Mouse (Mus musculus): ENCODE results near the gene Ptpru. TPM values are rescaled to one million over a fixed set of nuclear protein-coding genes. Genes with fewer than 3 reads are reported as not detected.

Gene Ptpru
- polyA plus RNA-seq, 1 experiment from 2014 or later: 27.5 TPM

GRCm38 (mm10) chr4:131860492-131861340 is 22.6 kb upstream of the Ptpru start:
- Histone ChIP-seq H3K4me1 (replicated peaks; ENCODE audit: insufficient read depth, low read length) (no peaks in the 10 kb centered on the region), H3K27ac (no peak overlapping the region), H3K36me3 (ENCODE audit: insufficient read depth, low read length) (peaks cover 13% of the 10 kb centered on the region), H3K4me2 (ENCODE audit: low read length) (no peak overlapping the region), H3K4me3 (replicated peaks; ENCODE audit: low read depth, low read length) (no peak overlapping the region), H3K9ac (ENCODE audit: low read depth, low read length) (no peak overlapping the region), H3K27me3 (ENCODE audit: insufficient read depth, low read length) (no peaks in the 10 kb centered on the region), H3K9me3 (replicated peaks; ENCODE audit: low read length) (no peaks in the 10 kb centered on the region)
- ATAC-seq (replicated peaks; ENCODE audit: low FRiP score, low read depth): peak; percentile 54; the same call in 1 of the 2 replicates
- 37% methylated on average over 15 of the region's 15 CpGs for WGBS
- peak; percentile 90 for DNase-seq (ENCODE audit: low spot score)
- peak; percentile 99 for TF ChIP-seq CTCF (IDR thresholded peaks at IDR 0.05; ENCODE audit: low read depth)

GRCm38 (mm10) chr4:131854950-131855349 is 16.9 kb upstream of the Ptpru start:
- DNase-seq (ENCODE audit: low spot score) (no peak), ATAC-seq (replicated peaks; ENCODE audit: low FRiP score, low read depth) (no peak)
- Histone ChIP-seq H3K9me3 (replicated peaks; ENCODE audit: low read length) (no peaks in the 10 kb centered on the region), H3K27ac (no peak overlapping the region), H3K36me3 (ENCODE audit: insufficient read depth, low read length) (peaks cover 6% of the 10 kb centered on the region; the same call in 1 of the 2 replicates), H3K4me1 (replicated peaks; ENCODE audit: insufficient read depth, low read length) (no peaks in the 10 kb centered on the region), H3K4me3 (replicated peaks; ENCODE audit: low read depth, low read length) (no peak overlapping the region), H3K27me3 (ENCODE audit: insufficient read depth, low read length) (no peaks in the 10 kb centered on the region), H3K4me2 (ENCODE audit: low read length) (no peak overlapping the region), H3K9ac (ENCODE audit: low read depth, low read length) (no peak overlapping the region)
- no peak for TF ChIP-seq CTCF (IDR thresholded peaks at IDR 0.05; ENCODE audit: low read depth)
- WGBS: 76% methylated on average over 5 of the region's 5 CpGs

GRCm38 (mm10) chr4:131849986-131850638 is 12.0 kb upstream of the Ptpru start:
- no peaks in the 10 kb centered on the region for H3K9me3 ChIP-seq (replicated peaks; ENCODE audit: low read length)
- H3K4me3 ChIP-seq (replicated peaks; ENCODE audit: low read depth, low read length): no peak overlapping the region
- DNase-seq (ENCODE audit: low spot score): peak; percentile 80
- H3K27ac ChIP-seq: peak overlapping the region; percentile 60; the same call in 1 of the 2 replicates
- H3K27me3 ChIP-seq (ENCODE audit: insufficient read depth, low read length): no peaks in the 10 kb centered on the region
- no peaks in the 10 kb centered on the region for H3K4me1 ChIP-seq (replicated peaks; ENCODE audit: insufficient read depth, low read length)
- H3K36me3 ChIP-seq (ENCODE audit: insufficient read depth, low read length): no peaks in the 10 kb centered on the region
- 12% methylated on average over 5 of the region's 5 CpGs for WGBS
- no peak for ATAC-seq (replicated peaks; ENCODE audit: low FRiP score, low read depth)
- no peak for TF ChIP-seq CTCF (IDR thresholded peaks at IDR 0.05; ENCODE audit: low read depth)
- no peak overlapping the region for H3K4me2 ChIP-seq (ENCODE audit: low read length)
- 0 out of 2 replicates have a peak overlapping the region, but pooled peaks have one; percentile 23 for H3K9ac ChIP-seq (ENCODE audit: low read depth, low read length)

- Histone ChIP-seq H3K4me1 (replicated peaks; ENCODE audit: insufficient read depth, low read length) (0 out of 2 replicates have a peak, but pooled peaks cover 4% of the 10 kb centered on the region), H3K36me3 (ENCODE audit: insufficient read depth, low read length) (no peaks in the 10 kb centered on the region), H3K27me3 (ENCODE audit: insufficient read depth, low read length) (no peaks in the 10 kb centered on the region), H3K27ac (no peak overlapping the region), H3K4me2 (ENCODE audit: low read length) (no peak overlapping the region), H3K4me3 (replicated peaks; ENCODE audit: low read depth, low read length) (no peak overlapping the region), H3K9ac (ENCODE audit: low read depth, low read length) (no peak overlapping the region), H3K9me3 (replicated peaks; ENCODE audit: low read length) (no peaks in the 10 kb centered on the region)
- no peak for TF ChIP-seq CTCF (IDR thresholded peaks at IDR 0.05; ENCODE audit: low read depth)
- DNase-seq (ENCODE audit: low spot score) (no peak), ATAC-seq (replicated peaks; ENCODE audit: low FRiP score, low read depth) (no peak)
- 50% methylated on average over 6 of the region's 6 CpGs for WGBS
Observed at GRCm38 (mm10) chr4:131848082-131848481, 10.0 kb upstream of the Ptpru start.

- DNase-seq (ENCODE audit: low spot score): no peak
- WGBS: 79% methylated on average over 8 of the region's 8 CpGs
Observed at GRCm38 (mm10) chr4:131845991-131846778, 8.1 kb upstream of the Ptpru start.

GRCm38 (mm10) chr4:131843290-131843743 is 5.2 kb upstream of the Ptpru start, which contains the start of gene Mecr:
Gene Mecr, plus strand, starts transcription at chr4:131843470.
- TF ChIP-seq CTCF (IDR thresholded peaks at IDR 0.05; ENCODE audit: low read depth): no peak
- Histone ChIP-seq H3K4me1 (replicated peaks; ENCODE audit: insufficient read depth, low read length) (0 out of 2 replicates have a peak, but pooled peaks cover 4% of the 10 kb centered on the region), H3K27ac (no peak within 1 kb of the TSS), H3K36me3 (ENCODE audit: insufficient read depth, low read length) (no peaks in the 10 kb centered on the region), H3K27me3 (ENCODE audit: insufficient read depth, low read length) (no peaks in the 10 kb centered on the region), H3K9ac (ENCODE audit: low read depth, low read length) (peak within 1 kb of the TSS; percentile 75), H3K4me3 (replicated peaks; ENCODE audit: low read depth, low read length) (peak within 1 kb of the TSS; percentile 92), H3K9me3 (replicated peaks; ENCODE audit: low read length) (no peaks in the 10 kb centered on the region), H3K4me2 (ENCODE audit: low read length) (peak within 1 kb of the TSS; percentile 96)
- DNase-seq (ENCODE audit: low spot score): peak; percentile 93
- under 1% methylated on average over 37 of the region's 37 CpGs for WGBS
- peak; percentile 82 for ATAC-seq (replicated peaks; ENCODE audit: low FRiP score, low read depth)

More at GRCm38 (mm10) chr4:131845991-131846778, 8.1 kb upstream of the Ptpru start:
- Histone ChIP-seq H3K27ac (no peak overlapping the region), H3K27me3 (ENCODE audit: insufficient read depth, low read length) (no peaks in the 10 kb centered on the region), H3K9me3 (replicated peaks; ENCODE audit: low read length) (no peaks in the 10 kb centered on the region), H3K4me1 (replicated peaks; ENCODE audit: insufficient read depth, low read length) (0 out of 2 replicates have a peak, but pooled peaks cover 4% of the 10 kb centered on the region), H3K36me3 (ENCODE audit: insufficient read depth, low read length) (no peaks in the 10 kb centered on the region), H3K9ac (ENCODE audit: low read depth, low read length) (no peak overlapping the region), H3K4me2 (ENCODE audit: low read length) (no peak overlapping the region), H3K4me3 (replicated peaks; ENCODE audit: low read depth, low read length) (no peak overlapping the region)
- no peak for ATAC-seq (replicated peaks; ENCODE audit: low FRiP score, low read depth)
- no peak for TF ChIP-seq CTCF (IDR thresholded peaks at IDR 0.05; ENCODE audit: low read depth)
